Mouse (Mus musculus): ENCODE results near the gene Rheb. TPM values are rescaled to one million over a fixed set of nuclear protein-coding genes. Genes with fewer than 3 reads are reported as not detected.

Gene Rheb
- total RNA-seq (2018; cell fraction: chromatin; rRNA removed), result 100 to 1,000 TPM in 21 of 26 experiments, 10 to 100 TPM in 5; 69.4 to 172 (median 113) TPM
- 10 to 100 TPM; 63.3 to 86.8 (median 75.6) TPM for total RNA-seq (2018; cell fraction: cytosol; rRNA removed)
- total RNA-seq (2018; cell fraction: nucleus; rRNA removed), result 100 to 1,000 TPM in 8 of 26 experiments, 10 to 100 TPM in 18; 71.4 to 111 (median 90.1) TPM
- polyA plus RNA-seq (2018), result 59.7 to 110 TPM (median 61.4 TPM) in 3 replicates

DNA sequence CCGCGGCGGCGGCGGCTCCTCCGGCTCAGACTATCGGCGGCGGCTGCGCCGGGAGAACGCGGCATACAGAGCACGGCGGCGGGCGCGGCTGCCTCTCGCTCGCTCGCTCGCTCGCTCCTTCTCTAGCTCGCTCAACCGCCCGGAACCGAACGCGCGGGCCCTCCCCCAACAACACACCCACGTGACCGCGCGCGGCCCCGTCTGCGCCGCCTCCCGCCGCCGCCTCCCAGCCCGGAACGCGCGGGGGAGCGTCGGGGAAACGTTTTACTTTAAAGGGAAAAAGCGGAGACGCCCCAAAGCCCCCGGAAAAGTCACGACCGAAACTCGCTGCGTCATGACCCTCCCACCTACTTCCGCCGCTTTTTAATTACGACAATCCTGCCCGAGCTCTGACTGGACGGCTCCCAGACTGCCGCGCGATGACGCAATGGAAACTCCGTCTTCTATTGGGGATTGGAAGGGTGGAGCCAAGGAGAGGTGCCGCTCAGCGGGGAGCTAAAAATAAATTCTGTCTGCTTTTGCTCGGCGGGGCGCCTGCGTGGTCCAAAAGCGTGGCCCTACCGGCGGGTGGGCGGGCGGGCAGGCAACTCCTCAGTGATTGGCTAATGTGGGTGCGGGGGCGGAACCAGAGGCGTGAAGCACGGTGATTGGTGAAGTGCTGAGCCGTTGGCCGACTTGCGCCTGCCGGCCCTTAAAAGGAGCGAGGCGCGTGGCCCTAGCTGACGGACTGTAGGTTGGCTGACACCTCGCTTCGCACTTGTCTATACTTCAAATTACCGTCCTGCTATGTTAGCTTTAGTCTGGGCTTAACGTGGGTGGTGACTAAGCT lies at the start of gene Rheb:
Gene Rheb, minus strand, starts transcription at position 351 of the 829 bp plus-strand sequence.
- H3K4me3 ChIP-seq (ENCODE audit: inconsistent target), result peak within 1 kb of the TSS; percentile 64
- peaks cover 43% of the 10 kb centered on the region for H3K79me2 ChIP-seq (ENCODE audit: inconsistent target)
- no peaks in the 10 kb centered on the region for H3K36me3 ChIP-seq (ENCODE audit: inconsistent target)
- 0% methylated on average over 81 of the region's 92 CpGs for whole genome bisulfite sequencing (ENCODE audit: missing documents)
- H3K27ac ChIP-seq, result peak within 1 kb of the TSS; percentile 68

- Histone ChIP-seq H3K79me2 (ENCODE audit: inconsistent target) (no peaks in the 10 kb centered on the region), H3K36me3 (ENCODE audit: inconsistent target) (0 out of 2 replicates have a peak, but pooled peaks cover 7% of the 10 kb centered on the region), H3K27ac (no peak overlapping the region), H3K4me3 (ENCODE audit: inconsistent target) (no peak overlapping the region)
- 96% methylated on average over 9 of the region's 9 CpGs for WGBS (ENCODE audit: missing documents)
Measured at GRCm38 (mm10) chr5:24889860-24890259, 47.4 kb upstream of the Rheb start.

- Histone ChIP-seq H3K79me2 (ENCODE audit: inconsistent target) (no peaks in the 10 kb centered on the region), H3K4me3 (ENCODE audit: inconsistent target) (no peak overlapping the region), H3K27ac (no peak overlapping the region), H3K36me3 (ENCODE audit: inconsistent target) (0 out of 2 replicates have a peak, but pooled peaks cover 7% of the 10 kb centered on the region)
- WGBS (ENCODE audit: missing documents), result 96% methylated on average over 10 of the region's 11 CpGs
Measured at GRCm38 (mm10) chr5:24888874-24889591, 46.6 kb upstream of the Rheb start.

DNA sequence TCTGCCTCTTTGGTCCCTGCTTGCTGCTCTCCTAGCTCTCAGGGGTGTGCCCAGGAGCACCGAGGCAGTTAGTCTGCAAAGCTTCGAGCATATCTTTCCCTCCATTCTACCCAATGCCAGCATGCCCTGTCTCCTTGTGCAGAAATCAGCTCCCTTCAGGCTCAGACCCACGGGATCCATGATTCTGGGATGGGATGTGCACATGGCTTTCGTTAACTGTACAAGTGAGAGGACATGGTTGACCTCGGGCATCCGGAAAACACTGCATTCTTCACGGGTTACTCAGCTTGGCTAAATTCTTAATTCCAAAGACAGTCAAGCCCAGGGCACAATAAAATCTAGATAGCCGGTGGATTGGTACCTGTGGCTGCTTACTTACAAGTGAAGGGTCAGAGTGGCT lies 44.8 kb upstream of the Rheb start:
- Histone ChIP-seq H3K36me3 (ENCODE audit: inconsistent target) (0 out of 2 replicates have a peak, but pooled peaks cover 7% of the 10 kb centered on the region), H3K79me2 (ENCODE audit: inconsistent target) (no peaks in the 10 kb centered on the region), H3K27ac (no peak overlapping the region), H3K4me3 (ENCODE audit: inconsistent target) (no peak overlapping the region)
- 94% methylated on average over 8 of the region's 8 CpGs for WGBS (ENCODE audit: missing documents)

DNA sequence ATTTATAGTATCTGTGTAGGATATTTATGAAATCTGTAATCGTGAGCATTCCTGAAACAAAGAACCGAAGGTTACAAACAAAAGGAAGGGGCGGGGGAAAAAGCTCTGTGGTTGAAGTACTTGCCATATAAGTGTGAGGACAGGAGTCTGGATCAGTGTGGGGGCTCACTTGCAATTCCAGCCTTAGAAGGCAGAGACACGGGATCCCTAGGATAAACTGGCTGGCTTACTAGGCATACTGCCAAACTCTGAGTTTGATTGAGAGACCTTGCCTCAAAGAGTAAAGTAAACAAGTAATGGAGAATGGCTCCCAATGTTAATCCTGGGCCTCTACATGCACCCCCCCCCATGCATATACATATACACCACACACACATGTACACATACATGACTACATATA lies 36.3 kb upstream of the Rheb start:
- Histone ChIP-seq H3K4me3 (ENCODE audit: inconsistent target) (no peak overlapping the region), H3K36me3 (ENCODE audit: inconsistent target) (no peaks in the 10 kb centered on the region)
- WGBS (ENCODE audit: missing documents), result 98% methylated on average over 4 of the region's 4 CpGs

DNA sequence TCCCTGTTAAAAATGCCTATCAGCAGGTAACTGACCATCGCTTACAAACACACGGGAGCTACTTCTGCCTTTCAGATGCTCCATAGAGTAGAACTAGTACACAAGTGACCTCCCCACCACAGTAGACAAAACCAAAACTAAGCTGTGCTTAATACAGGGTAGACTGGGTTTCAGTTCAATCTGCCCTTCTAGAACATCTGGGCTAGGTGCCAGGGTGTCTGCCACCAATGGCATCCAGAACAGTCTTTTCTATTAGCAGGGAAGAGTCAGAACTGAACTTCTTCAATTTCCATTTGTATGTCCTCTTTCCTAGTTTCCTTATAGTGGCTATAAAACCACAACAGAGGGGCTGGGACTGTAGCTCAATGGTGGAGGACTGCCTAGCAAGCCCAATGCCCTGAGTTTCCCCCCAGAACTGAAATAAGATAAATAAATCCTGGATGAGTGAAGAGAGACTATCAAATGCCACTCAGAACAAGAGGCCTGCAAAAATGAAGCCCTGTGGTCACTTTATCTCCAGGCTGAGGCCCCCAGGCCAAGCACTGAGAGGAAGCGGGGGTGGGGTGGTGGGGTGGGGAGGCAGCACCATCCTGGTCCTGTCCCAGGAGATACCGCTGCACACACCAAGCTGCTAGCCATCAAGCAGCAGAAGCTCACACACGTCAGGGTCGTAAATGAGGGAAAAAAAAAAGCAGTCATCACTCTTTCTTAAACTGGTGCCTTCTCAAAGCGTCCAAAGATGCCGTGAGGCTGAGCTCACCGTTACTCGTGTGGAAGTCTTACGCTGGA lies 35.6 kb upstream of the Rheb start:
- Histone ChIP-seq H3K4me3 (ENCODE audit: inconsistent target) (no peak overlapping the region), H3K79me2 (ENCODE audit: inconsistent target) (no peaks in the 10 kb centered on the region), H3K36me3 (ENCODE audit: inconsistent target) (no peaks in the 10 kb centered on the region), H3K27ac (no peak overlapping the region)
- WGBS (ENCODE audit: missing documents), result 86% methylated on average over 8 of the region's 11 CpGs

More for the DNA sequence above, 36.3 kb upstream of the Rheb start:
- H3K79me2 ChIP-seq (ENCODE audit: inconsistent target), result no peaks in the 10 kb centered on the region
- H3K27ac ChIP-seq, result no peak overlapping the region

- H3K4me3 ChIP-seq (ENCODE audit: inconsistent target), result no peak overlapping the region
- no peaks in the 10 kb centered on the region for H3K79me2 ChIP-seq (ENCODE audit: inconsistent target)
- WGBS (ENCODE audit: missing documents), result 84% methylated on average over 9 of the region's 9 CpGs
- no peaks in the 10 kb centered on the region for H3K36me3 ChIP-seq (ENCODE audit: inconsistent target)
- H3K27ac ChIP-seq, result no peak overlapping the region
Measured at GRCm38 (mm10) chr5:24876653-24877052, 34.2 kb upstream of the Rheb start.

DNA sequence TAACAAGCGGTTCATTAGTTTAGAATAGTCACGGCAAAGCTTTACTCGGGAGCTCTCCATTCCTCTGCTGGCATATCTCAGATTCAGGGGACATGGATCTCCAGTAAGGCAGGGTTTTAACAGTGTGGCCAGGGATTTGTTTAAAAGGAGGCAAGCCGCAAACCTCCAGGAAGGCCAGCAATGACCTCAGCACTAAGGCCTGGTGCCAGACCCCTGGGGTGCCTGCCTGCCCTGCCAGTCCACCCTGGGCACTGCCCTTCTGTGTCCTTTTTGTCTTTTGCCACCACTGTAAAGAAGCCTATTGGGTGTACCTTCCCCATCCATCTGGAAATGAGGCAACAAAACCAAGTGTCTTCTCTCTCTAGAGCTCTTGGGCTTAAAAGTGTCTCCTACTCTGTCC lies 31.7 kb upstream of the Rheb start:
- Histone ChIP-seq H3K4me3 (ENCODE audit: inconsistent target) (no peak overlapping the region), H3K27ac (no peak overlapping the region), H3K36me3 (ENCODE audit: inconsistent target) (no peaks in the 10 kb centered on the region), H3K79me2 (ENCODE audit: inconsistent target) (no peaks in the 10 kb centered on the region)
- 100% methylated on average over 4 of the region's 4 CpGs for WGBS (ENCODE audit: missing documents)

- Histone ChIP-seq H3K36me3 (ENCODE audit: inconsistent target) (no peaks in the 10 kb centered on the region), H3K27ac (no peak overlapping the region), H3K79me2 (ENCODE audit: inconsistent target) (no peaks in the 10 kb centered on the region), H3K4me3 (ENCODE audit: inconsistent target) (no peak overlapping the region)
- WGBS (ENCODE audit: missing documents), result 88% methylated on average over 6 of the region's 6 CpGs
Measured at GRCm38 (mm10) chr5:24873221-24873620, 30.8 kb upstream of the Rheb start.

DNA sequence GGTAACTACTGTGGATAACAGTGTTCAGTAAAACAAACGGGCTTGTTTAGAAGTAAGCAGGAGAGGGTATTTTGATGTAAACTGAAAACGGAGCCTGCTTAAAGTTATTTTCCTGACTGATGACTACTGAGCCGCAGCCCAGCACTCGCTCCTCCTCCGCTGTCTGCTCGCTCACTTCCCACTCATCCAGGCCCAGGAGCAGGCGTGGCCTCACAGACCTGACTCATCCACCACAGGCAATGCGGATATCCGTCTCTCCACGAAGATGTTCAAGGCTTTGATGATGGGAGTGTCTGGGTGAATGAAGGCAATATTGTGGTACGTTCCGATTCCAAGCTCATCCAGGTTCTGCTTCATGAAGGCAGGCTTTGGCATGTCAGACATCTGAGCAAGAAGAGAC lies 28.9 kb upstream of the Rheb start:
- Histone ChIP-seq H3K4me3 (ENCODE audit: inconsistent target) (no peak overlapping the region), H3K36me3 (ENCODE audit: inconsistent target) (no peaks in the 10 kb centered on the region), H3K79me2 (ENCODE audit: inconsistent target) (no peaks in the 10 kb centered on the region), H3K27ac (no peak overlapping the region)
- 83% methylated on average over 12 of the region's 12 CpGs for WGBS (ENCODE audit: missing documents)

- H3K27ac ChIP-seq, result no peak overlapping the region
- 96% methylated on average over 11 of the region's 11 CpGs for WGBS (ENCODE audit: missing documents)
- H3K4me3 ChIP-seq (ENCODE audit: inconsistent target), result no peak overlapping the region
- H3K36me3 ChIP-seq (ENCODE audit: inconsistent target), result no peaks in the 10 kb centered on the region
- no peaks in the 10 kb centered on the region for H3K79me2 ChIP-seq (ENCODE audit: inconsistent target)
Measured at GRCm38 (mm10) chr5:24869796-24870289, 27.4 kb upstream of the Rheb start.

- Histone ChIP-seq H3K79me2 (ENCODE audit: inconsistent target) (no peaks in the 10 kb centered on the region), H3K27ac (no peak overlapping the region), H3K36me3 (ENCODE audit: inconsistent target) (peaks cover 10% of the 10 kb centered on the region; the same call in 1 of the 2 replicates), H3K4me3 (ENCODE audit: inconsistent target) (no peak overlapping the region)
- WGBS (ENCODE audit: missing documents), result 92% methylated on average over 11 of the region's 12 CpGs
Measured at GRCm38 (mm10) chr5:24863804-24864203, 21.4 kb upstream of the Rheb start.

- Histone ChIP-seq H3K79me2 (ENCODE audit: inconsistent target) (no peaks in the 10 kb centered on the region), H3K36me3 (ENCODE audit: inconsistent target) (peaks cover 10% of the 10 kb centered on the region; the same call in 1 of the 2 replicates), H3K27ac (no peak overlapping the region), H3K4me3 (ENCODE audit: inconsistent target) (no peak overlapping the region)
- 97% methylated on average over 9 of the region's 9 CpGs for WGBS (ENCODE audit: missing documents)
Measured at GRCm38 (mm10) chr5:24861449-24861930, 19.1 kb upstream of the Rheb start.

Measured in macrophage (primary cell).